Mouse (Mus musculus) cerebellum, adult (tissue): ENCODE results near the gene Slx4.
A peak's percentile ranks its signal among the peaks of the same experiment; 100 is the strongest.
"Not testable (repeated sequence)": the region's sequence is repeated elsewhere in the genome, so short reads cannot be mapped to it uniquely, and the experiment has no call there.

ENCODE experiments used
- ATAC-seq: cut with Nextera tagmentation; 2 replicates; pipeline ENCODE4 v1.9.2; 2017; ENCODE audit warnings: mild to moderate bottlenecking, moderate library complexity, mixed read lengths; ENCODE audit not compliant: insufficient number of reproducible peaks, low FRiP score, low TSS enrichment

The Slx4 gene

GRCm38 (mm10) chr16:4003489-4004398, at the start of gene Slx4:
TSS of gene Slx4 (minus strand) at chr16:4003770.
- peak; percentile 95 for ATAC-seq

- ATAC-seq, result no peak
Measured at GRCm38 (mm10) chr16:4052601-4053000, 49.0 kb upstream of the Slx4 start.

GRCm38 (mm10) chr16:4045524-4045923, 42.0 kb upstream of the Slx4 start:
- ATAC-seq, result no peak

- ATAC-seq, result no peak
Measured at GRCm38 (mm10) chr16:4044093-4044492, 40.5 kb upstream of the Slx4 start.

- ATAC-seq, result no peak
Measured at GRCm38 (mm10) chr16:4041646-4042045, 38.1 kb upstream of the Slx4 start.

GRCm38 (mm10) chr16:4040206-4040605, 36.6 kb upstream of the Slx4 start:
- no peak for ATAC-seq

- no peak for ATAC-seq
Measured at GRCm38 (mm10) chr16:4037690-4038089, 34.1 kb upstream of the Slx4 start.

GRCm38 (mm10) chr16:4036807-4037206, 33.2 kb upstream of the Slx4 start, which contains the start of gene Dnase1:
TSS of gene Dnase1 (plus strand) at chr16:4036942.
- no peak for ATAC-seq

- ATAC-seq, result no peak
Measured at GRCm38 (mm10) chr16:4035575-4035974, 32.0 kb upstream of the Slx4 start.

GRCm38 (mm10) chr16:4034476-4034875, 30.9 kb upstream of the Slx4 start:
- no peak for ATAC-seq

- no peak for ATAC-seq
Measured at GRCm38 (mm10) chr16:4033971-4034370, 30.4 kb upstream of the Slx4 start.

GRCm38 (mm10) chr16:4032341-4032748, 28.8 kb upstream of the Slx4 start:
- ATAC-seq, result no peak

GRCm38 (mm10) chr16:4031441-4032274, 28.1 kb upstream of the Slx4 start:
- no peak for ATAC-seq

- no peak for ATAC-seq
Measured at GRCm38 (mm10) chr16:4030501-4030900, 26.9 kb upstream of the Slx4 start.

GRCm38 (mm10) chr16:4029371-4029841, 25.8 kb upstream of the Slx4 start:
- no peak for ATAC-seq

GRCm38 (mm10) chr16:4027211-4027610, 23.6 kb upstream of the Slx4 start:
- ATAC-seq, result no peak

GRCm38 (mm10) chr16:4026672-4027071, 23.1 kb upstream of the Slx4 start:
- ATAC-seq, result no peak

GRCm38 (mm10) chr16:4022719-4023118, 19.1 kb upstream of the Slx4 start:
- ATAC-seq, result no peak

GRCm38 (mm10) chr16:4021241-4021640, 17.7 kb upstream of the Slx4 start:
- no peak for ATAC-seq

- not testable (repeated sequence) for ATAC-seq
Measured at GRCm38 (mm10) chr16:4017466-4017865, 13.9 kb upstream of the Slx4 start.

- not testable (repeated sequence) for ATAC-seq
Measured at GRCm38 (mm10) chr16:4016786-4017185, 13.2 kb upstream of the Slx4 start.
